Mouse (Mus musculus): ENCODE data around the gene Fam3a. TPM values are rescaled to one million over a fixed set of nuclear protein-coding genes. Genes with fewer than 3 reads are reported as not detected.
A peak's percentile ranks its signal among the peaks of the same experiment; 100 is the strongest.

Gene Fam3a
- polyA plus RNA-seq (2015; fragmentation: Nextera tagmentation; extraction: Ambion mirVana), result 31.6 and 34.5 TPM in 2 replicates

GRCm38 (mm10) chrX:74392535-74393443 lies at the start of gene Fam3a, which contains the start of gene Ikbkg:
Gene Fam3a, minus strand, starts transcription at chrX:74393272.
Gene Ikbkg, plus strand, starts transcription at chrX:74393290.
- Histone ChIP-seq H3K27ac (peak within 1 kb of the TSS; percentile 68), H3K4me1 (peaks cover 5% of the 10 kb centered on the region; the same call in 1 of the 2 replicates), H3K4me3 (peak within 1 kb of the TSS; percentile 53), H3K9me3 (replicated peaks) (0 out of 2 replicates have a peak, but pooled peaks cover 3% of the 10 kb centered on the region), H3K9ac (peak within 1 kb of the TSS; percentile 75), H3K36me3 (ENCODE audit: poor library complexity, severe bottlenecking) (no peaks in the 10 kb centered on the region), H3K4me2 (peak within 1 kb of the TSS; percentile 68), H3K27me3 (no peaks in the 10 kb centered on the region)
- peak; percentile 100 for ATAC-seq
- WGBS, result 8% methylated on average over 29 of the region's 30 CpGs

- H3K4me3 ChIP-seq, result peak overlapping the region; percentile 51
- peaks cover 10% of the 10 kb centered on the region for H3K4me1 ChIP-seq
- peaks cover 18% of the 10 kb centered on the region for H3K36me3 ChIP-seq (ENCODE audit: poor library complexity, severe bottlenecking)
- H3K27ac ChIP-seq, result peak overlapping the region; percentile 72
- peak; percentile 68 for ATAC-seq
- no peaks in the 10 kb centered on the region for H3K27me3 ChIP-seq
- H3K9ac ChIP-seq, result peak overlapping the region; percentile 68
- no peaks in the 10 kb centered on the region for H3K9me3 ChIP-seq (replicated peaks)
- H3K4me2 ChIP-seq, result peak overlapping the region; percentile 61
- WGBS, result 24% methylated on average over 22 of the region's 22 CpGs
Measured at GRCm38 (mm10) chrX:74429290-74429821, 36.3 kb upstream of the Fam3a start.

GRCm38 (mm10) chrX:74428826-74429276 lies 35.8 kb upstream of the Fam3a start, which contains the start of gene G6pdx:
Gene G6pdx, minus strand, starts transcription at chrX:74429194.
- H3K4me3 ChIP-seq, result peak within 1 kb of the TSS; percentile 51
- ATAC-seq, result peak; percentile 89
- H3K36me3 ChIP-seq (ENCODE audit: poor library complexity, severe bottlenecking), result peaks cover 13% of the 10 kb centered on the region
- no peaks in the 10 kb centered on the region for H3K27me3 ChIP-seq
- peak within 1 kb of the TSS; percentile 61 for H3K4me2 ChIP-seq
- H3K9me3 ChIP-seq (replicated peaks), result no peaks in the 10 kb centered on the region
- peaks cover 10% of the 10 kb centered on the region for H3K4me1 ChIP-seq
- WGBS, result 32% methylated on average over 24 of the region's 25 CpGs
- H3K9ac ChIP-seq, result peak within 1 kb of the TSS; percentile 68
- peak within 1 kb of the TSS; percentile 72 for H3K27ac ChIP-seq

GRCm38 (mm10) chrX:74428146-74428825 lies 35.2 kb upstream of the Fam3a start:
- H3K36me3 ChIP-seq (ENCODE audit: poor library complexity, severe bottlenecking), result peaks cover 9% of the 10 kb centered on the region
- peaks cover 10% of the 10 kb centered on the region for H3K4me1 ChIP-seq
- peak; percentile 38 for ATAC-seq
- no peaks in the 10 kb centered on the region for H3K9me3 ChIP-seq (replicated peaks)
- 33% methylated on average over 35 of the region's 35 CpGs for WGBS
- H3K9ac ChIP-seq, result peak overlapping the region; percentile 68
- H3K4me2 ChIP-seq, result peak overlapping the region; percentile 61
- H3K27ac ChIP-seq, result peak overlapping the region; percentile 72; the same call in 1 of the 2 replicates
- peak overlapping the region; percentile 51 for H3K4me3 ChIP-seq
- H3K27me3 ChIP-seq, result no peaks in the 10 kb centered on the region

GRCm38 (mm10) chrX:74427116-74427515 lies 34.0 kb upstream of the Fam3a start:
- H3K4me2 ChIP-seq, result no peak overlapping the region
- no peaks in the 10 kb centered on the region for H3K27me3 ChIP-seq
- peaks cover 10% of the 10 kb centered on the region for H3K4me1 ChIP-seq
- H3K27ac ChIP-seq, result no peak overlapping the region
- no peak for ATAC-seq
- no peak overlapping the region for H3K4me3 ChIP-seq
- peaks cover 3% of the 10 kb centered on the region; the same call in 1 of the 2 replicates for H3K36me3 ChIP-seq (ENCODE audit: poor library complexity, severe bottlenecking)
- no peaks in the 10 kb centered on the region for H3K9me3 ChIP-seq (replicated peaks)
- no peak overlapping the region for H3K9ac ChIP-seq
- WGBS, result 79% methylated on average over 3 of the region's 3 CpGs

GRCm38 (mm10) chrX:74426256-74426655 lies 33.2 kb upstream of the Fam3a start:
- H3K36me3 ChIP-seq (ENCODE audit: poor library complexity, severe bottlenecking), result peaks cover 3% of the 10 kb centered on the region; the same call in 1 of the 2 replicates
- H3K4me1 ChIP-seq, result peaks cover 10% of the 10 kb centered on the region
- H3K9me3 ChIP-seq (replicated peaks), result no peaks in the 10 kb centered on the region
- WGBS, result 60% methylated on average over 1 of the region's 1 CpGs
- no peak for ATAC-seq
- H3K9ac ChIP-seq, result no peak overlapping the region
- no peak overlapping the region for H3K27ac ChIP-seq
- no peak overlapping the region for H3K4me3 ChIP-seq
- no peak overlapping the region for H3K4me2 ChIP-seq
- H3K27me3 ChIP-seq, result no peaks in the 10 kb centered on the region

- H3K36me3 ChIP-seq (ENCODE audit: poor library complexity, severe bottlenecking), result peaks cover 3% of the 10 kb centered on the region; the same call in 1 of the 2 replicates
- no peak overlapping the region for H3K27ac ChIP-seq
- no peaks in the 10 kb centered on the region for H3K9me3 ChIP-seq (replicated peaks)
- no peaks in the 10 kb centered on the region for H3K27me3 ChIP-seq
- no peak for ATAC-seq
- H3K4me1 ChIP-seq, result peaks cover 9% of the 10 kb centered on the region
- H3K9ac ChIP-seq, result no peak overlapping the region
- 93% methylated on average over 4 of the region's 4 CpGs for WGBS
- no peak overlapping the region for H3K4me2 ChIP-seq
- no peak overlapping the region for H3K4me3 ChIP-seq
Measured at GRCm38 (mm10) chrX:74425195-74425594, 32.1 kb upstream of the Fam3a start.

DNA sequence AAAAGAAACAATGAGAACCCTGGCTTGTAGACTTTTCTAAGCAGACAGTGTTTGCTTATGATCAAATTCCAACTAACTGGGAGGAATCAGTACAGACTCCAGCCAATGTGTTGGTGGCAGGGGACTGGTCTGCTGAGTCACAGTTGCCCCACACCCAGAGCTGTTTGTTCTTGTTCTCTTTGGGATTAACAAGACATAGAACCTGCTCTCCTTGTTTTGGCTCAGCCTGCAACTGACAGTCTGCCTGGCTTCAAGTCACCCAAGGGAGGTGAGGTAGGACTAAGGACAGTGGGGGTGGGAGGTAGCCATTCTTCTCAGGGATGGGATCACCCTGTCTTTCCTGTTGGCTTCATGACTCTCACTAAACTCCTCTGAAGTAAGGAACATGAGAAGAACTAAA lies 31.4 kb upstream of the Fam3a start:
- Histone ChIP-seq H3K4me3 (no peak overlapping the region), H3K4me1 (peaks cover 5% of the 10 kb centered on the region; the same call in 1 of the 2 replicates), H3K27ac (no peak overlapping the region), H3K27me3 (no peaks in the 10 kb centered on the region), H3K36me3 (ENCODE audit: poor library complexity, severe bottlenecking) (peaks cover 3% of the 10 kb centered on the region; the same call in 1 of the 2 replicates), H3K9me3 (replicated peaks) (no peaks in the 10 kb centered on the region), H3K9ac (no peak overlapping the region), H3K4me2 (no peak overlapping the region)
- no peak for ATAC-seq

GRCm38 (mm10) chrX:74413377-74413776 lies 20.3 kb upstream of the Fam3a start:
- Histone ChIP-seq H3K4me1 (no peaks in the 10 kb centered on the region), H3K4me3 (no peak overlapping the region), H3K36me3 (ENCODE audit: poor library complexity, severe bottlenecking) (peaks cover 8% of the 10 kb centered on the region; the same call in 1 of the 2 replicates), H3K27ac (no peak overlapping the region), H3K9ac (no peak overlapping the region), H3K27me3 (no peaks in the 10 kb centered on the region), H3K4me2 (no peak overlapping the region), H3K9me3 (replicated peaks) (no peaks in the 10 kb centered on the region)
- ATAC-seq, result peak; percentile 87

DNA sequence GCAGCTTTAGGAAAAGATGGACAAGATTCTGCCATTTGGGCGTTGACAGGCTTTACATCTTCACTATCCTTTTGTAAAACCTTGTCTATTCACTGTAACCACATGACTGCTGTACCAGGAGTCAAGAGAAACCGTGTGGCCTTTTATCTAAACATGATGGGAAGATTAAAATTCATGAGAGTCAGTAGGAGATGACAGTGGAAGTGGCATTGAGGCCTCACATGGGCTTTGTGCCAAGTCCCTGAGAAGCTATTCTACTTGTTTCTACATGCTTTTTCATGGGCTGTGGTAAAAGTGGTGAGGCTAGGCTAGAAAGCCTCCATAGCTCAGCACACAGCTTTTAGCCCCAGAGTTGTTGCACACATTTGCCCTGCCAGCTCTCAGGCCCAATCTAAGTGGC lies 15.3 kb upstream of the Fam3a start:
- Histone ChIP-seq H3K27me3 (no peaks in the 10 kb centered on the region), H3K9me3 (replicated peaks) (no peaks in the 10 kb centered on the region), H3K4me1 (no peaks in the 10 kb centered on the region), H3K9ac (no peak overlapping the region), H3K4me2 (no peak overlapping the region), H3K4me3 (no peak overlapping the region), H3K27ac (no peak overlapping the region), H3K36me3 (ENCODE audit: poor library complexity, severe bottlenecking) (peaks cover 8% of the 10 kb centered on the region; the same call in 1 of the 2 replicates)
- no peak for ATAC-seq
- 41% methylated on average over 2 of the region's 2 CpGs for WGBS

GRCm38 (mm10) chrX:74400136-74400535 lies 7.1 kb upstream of the Fam3a start:
- 84% methylated on average over 3 of the region's 3 CpGs for WGBS
- no peaks in the 10 kb centered on the region for H3K36me3 ChIP-seq (ENCODE audit: poor library complexity, severe bottlenecking)

More at GRCm38 (mm10) chrX:74400136-74400535, 7.1 kb upstream of the Fam3a start:
- no peak overlapping the region for H3K27ac ChIP-seq
- 0 out of 2 replicates have a peak, but pooled peaks cover 3% of the 10 kb centered on the region for H3K9me3 ChIP-seq (replicated peaks)
- no peak overlapping the region for H3K4me2 ChIP-seq
- no peak overlapping the region for H3K4me3 ChIP-seq
- H3K9ac ChIP-seq, result no peak overlapping the region
- no peaks in the 10 kb centered on the region for H3K27me3 ChIP-seq
- no peaks in the 10 kb centered on the region for H3K4me1 ChIP-seq
- ATAC-seq, result no peak
